Mouse (Mus musculus) heart, adult 2 months (tissue): ENCODE data around the gene Ppp6r1. TPM values are rescaled to one million over a fixed set of nuclear protein-coding genes. Genes with fewer than 3 reads are reported as not detected.
A peak's percentile ranks its signal among the peaks of the same experiment; 100 is the strongest.

ENCODE experiments used
- DNase-seq, 2 experiments: peaks; one replicate each; pipeline ENCODE4 v3.0.0; 2021
- H3K27ac ChIP-seq: fragments of 200-600 bp; 2 replicates; pipeline ENCODE4 v1.8.1; 2022
- H3K27me3 ChIP-seq: fragments of 200-500 bp; 2 replicates; pipeline ENCODE4 v1.6.1; 2012; ENCODE audit warnings: mild to moderate bottlenecking, low read length, inconsistent platforms, mixed read lengths; ENCODE audit not compliant: control insufficient read depth, insufficient read depth
- H3K36me3 ChIP-seq: fragments of 200-500 bp; 2 replicates; pipeline ENCODE4 v1.6.1; 2012; ENCODE audit warnings: low read length, inconsistent platforms; ENCODE audit not compliant: control insufficient read depth, insufficient read depth
- H3K4me1 ChIP-seq: fragments of 200-500 bp; 2 replicates; pipeline ENCODE4 v1.6.1; 2011; ENCODE audit warnings: low read length; ENCODE audit not compliant: control insufficient read depth, insufficient read depth
- H3K4me3 ChIP-seq: fragments of 200-600 bp; 2 replicates; pipeline ENCODE4 v1.8.1; 2022
- H3K79me2 ChIP-seq: fragments of 200-500 bp; replicated peaks from 2 replicates; pipeline ENCODE4 v1.6.1; 2012; ENCODE audit warnings: mild to moderate bottlenecking, inconsistent platforms, low read length, moderate library complexity, mixed read lengths; ENCODE audit not compliant: control insufficient read depth, insufficient read depth
- H3K9ac ChIP-seq: fragments of 200-500 bp; 2 replicates; pipeline ENCODE4 v1.6.1; 2012; ENCODE audit warnings: low read depth, mild to moderate bottlenecking, control low read depth, inconsistent platforms, low read length, mixed read lengths
- CTCF ChIP-seq: fragments of 200-600 bp; IDR thresholded peaks from 2 replicates; pipeline ENCODE4 v1.8.1; 2022; ENCODE audit warnings: antibody characterized with exemption, mild to moderate bottlenecking, moderate library complexity
- EP300 ChIP-seq: fragments of 200-500 bp; IDR thresholded peaks from 2 replicates; pipeline ENCODE4 v1.6.1; 2011; ENCODE audit warnings: low read depth, low read length, control low read depth; ENCODE audit not compliant: insufficient read depth
- POLR2A ChIP-seq: fragments of 200-500 bp; IDR thresholded peaks from 2 replicates; pipeline ENCODE4 v1.6.1; 2011; ENCODE audit warnings: mild to moderate bottlenecking, low read depth, low read length, control low read depth; ENCODE audit not compliant: insufficient read depth
- WGBS: fragments of 180-500 bp; shearing (Covaris S2); methylation state at CpG from one replicate; pipeline ENCODE4 v1.1.7; 2018; 5-methylcytosine and 5-hydroxymethylcytosine counted together
- intact Hi-C: fragments of 180-260 bp; cut with DNase I; formaldehyde crosslinking; loops from one replicate; pipeline ENCODE4 v1.15.1; 2025
- polyA plus RNA-seq: library from polyadenylated mRNA; depleted of rRNA; stranded (reverse); fragments of >200 nt; gene quantifications from 2 replicates; pipeline ENCODE4 v1.2.3, GENCODE M21; 2012
- total RNA-seq, 2 experiments: library from RNA; stranded (reverse); gene quantifications; 2 replicates each; pipeline ENCODE4 v1.2.3; 2021

Ppp6r1 gene
- total and polyA plus RNA-seq, 3 experiments: 67.1 to 71.9 (median 67.6) TPM

DNA sequence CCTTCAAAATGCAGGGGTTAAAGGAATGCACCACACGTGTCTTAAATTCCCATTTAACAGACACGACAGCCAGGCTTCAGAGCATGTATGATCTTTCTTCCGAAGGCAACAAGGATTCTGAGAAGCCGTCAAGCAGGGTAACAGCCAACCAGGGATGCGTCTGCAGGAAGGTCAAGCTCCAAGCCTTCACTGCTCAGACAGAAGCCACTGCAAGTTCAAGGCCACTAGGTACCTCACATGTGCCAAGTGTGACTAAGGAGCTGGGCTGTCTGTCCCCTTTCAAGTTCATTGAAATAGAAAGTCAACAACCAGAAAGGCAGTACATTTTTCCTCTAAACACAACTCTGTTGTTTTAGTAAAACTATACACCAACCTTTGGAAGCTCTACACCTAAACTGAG, 8.1 kb upstream of the Ppp6r1 start:
- Histone ChIP-seq H3K27ac (no peak overlapping the region), H3K4me3 (no peak overlapping the region), H3K4me1 (no peaks in the 10 kb centered on the region), H3K36me3 (no peaks in the 10 kb centered on the region), H3K79me2 (no peaks in the 10 kb centered on the region), H3K27me3 (no peaks in the 10 kb centered on the region), H3K9ac (no peak overlapping the region)
- intact Hi-C loops: loop anchor here (10.0 kb wide), 1 partner anchor 532 kb away; the partner anchor contains the start of gene Leng8
- TF ChIP-seq POLR2A: no peak
- no peak for TF ChIP-seq CTCF
- no peak for TF ChIP-seq EP300
- 95% methylated on average over 5 of the region's 5 CpGs for WGBS
- no peak for DNase-seq

DNA sequence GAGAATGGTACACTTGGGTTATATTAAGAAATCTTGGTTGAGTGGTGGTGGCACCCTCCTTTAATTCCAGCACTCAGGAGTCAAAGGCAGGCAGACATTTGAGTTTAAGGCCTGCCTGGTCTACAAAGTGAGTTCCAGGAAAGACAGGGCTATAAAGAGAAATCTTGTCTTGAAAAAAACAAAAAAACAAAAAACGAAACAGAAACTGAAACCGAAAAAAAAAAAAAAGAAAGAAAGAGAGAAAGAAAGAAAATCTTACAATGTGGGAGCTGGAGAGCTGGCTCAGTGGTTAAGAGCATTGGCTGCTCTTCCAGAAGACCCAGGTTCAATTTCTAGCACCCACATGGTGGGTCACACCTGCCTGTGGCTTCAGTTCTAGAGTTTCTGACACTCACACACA, 4.9 kb upstream of the Ppp6r1 start:
- WGBS: 81% methylated on average over 2 of the region's 2 CpGs
- Histone ChIP-seq H3K4me3 (no peak overlapping the region), H3K9ac (no peak overlapping the region), H3K4me1 (no peaks in the 10 kb centered on the region), H3K79me2 (no peaks in the 10 kb centered on the region), H3K27ac (no peak overlapping the region), H3K27me3 (no peaks in the 10 kb centered on the region), H3K36me3 (no peaks in the 10 kb centered on the region)
- TF ChIP-seq CTCF (no peak), EP300 (no peak), POLR2A (no peak)
- intact Hi-C loops: loop anchor here (10.0 kb wide), 1 partner anchor 529 kb away; the partner anchor contains the start of gene Leng8
- no peak for DNase-seq

- TF ChIP-seq EP300 (no peak), POLR2A (no peak), CTCF (no peak)
- Histone ChIP-seq H3K4me1 (no peaks in the 10 kb centered on the region), H3K79me2 (peaks cover 1% of the 10 kb centered on the region; the same call in 1 of the 2 replicates), H3K36me3 (no peaks in the 10 kb centered on the region), H3K4me3 (no peak overlapping the region), H3K27ac (no peak overlapping the region), H3K9ac (no peak overlapping the region), H3K27me3 (no peaks in the 10 kb centered on the region)
- 76% methylated on average over 8 of the region's 8 CpGs for WGBS
- intact Hi-C loops: loop anchor here (10.0 kb wide), 1 partner anchor 528 kb away; the partner anchor contains the start of gene Leng8
- no peak for DNase-seq
Observed at GRCm38 (mm10) chr7:4663179-4663578, 4.4 kb upstream of the Ppp6r1 start.

DNA sequence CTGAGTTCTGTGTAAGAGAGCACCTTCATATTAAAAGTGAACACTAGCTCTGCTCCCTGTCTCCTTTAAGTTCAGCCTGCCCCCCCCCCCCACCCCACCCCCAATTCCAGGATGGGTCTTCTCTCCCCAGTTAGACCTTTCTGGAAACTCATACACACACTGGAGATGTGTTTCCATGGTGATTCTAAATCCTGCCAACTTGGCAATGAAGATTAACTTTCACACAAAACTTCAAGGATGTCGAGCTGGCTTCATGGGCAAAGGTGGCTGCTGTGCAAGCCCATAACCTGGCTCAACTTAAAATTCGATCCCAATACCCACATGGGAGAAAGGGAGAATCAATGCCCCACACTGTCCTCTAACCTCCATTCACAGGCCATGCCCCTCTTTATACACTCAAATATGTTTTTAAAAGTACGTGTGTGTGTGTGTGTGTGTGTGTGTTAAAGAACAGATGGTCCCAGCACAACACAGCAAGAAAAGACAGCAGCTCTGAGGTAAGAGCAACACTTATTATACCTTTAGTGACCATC, 1.2 kb upstream of the Ppp6r1 start:
- no peak for DNase-seq
- WGBS: 67% methylated on average over 3 of the region's 3 CpGs
- peaks cover 1% of the 10 kb centered on the region for H3K79me2 ChIP-seq
- peaks cover 16% of the 10 kb centered on the region; the same call in 1 of the 2 replicates for H3K36me3 ChIP-seq
- intact Hi-C loops: loop anchor here (1.0 to 10.0 kb wide), 7 partner anchors 25 to 1485 kb away; partner anchors contain the start of genes Fiz1, Gm44973, Hspbp1 and Leng8
- TF ChIP-seq CTCF (no peak), EP300 (no peak), POLR2A (no peak)
- H3K9ac ChIP-seq: no peak overlapping the region
- H3K4me1 ChIP-seq: peaks cover 11% of the 10 kb centered on the region
- H3K27ac ChIP-seq: peak overlapping the region; percentile 98
- H3K4me3 ChIP-seq: peak overlapping the region; percentile 91; the same call in 1 of the 2 replicates
- no peaks in the 10 kb centered on the region for H3K27me3 ChIP-seq

DNA sequence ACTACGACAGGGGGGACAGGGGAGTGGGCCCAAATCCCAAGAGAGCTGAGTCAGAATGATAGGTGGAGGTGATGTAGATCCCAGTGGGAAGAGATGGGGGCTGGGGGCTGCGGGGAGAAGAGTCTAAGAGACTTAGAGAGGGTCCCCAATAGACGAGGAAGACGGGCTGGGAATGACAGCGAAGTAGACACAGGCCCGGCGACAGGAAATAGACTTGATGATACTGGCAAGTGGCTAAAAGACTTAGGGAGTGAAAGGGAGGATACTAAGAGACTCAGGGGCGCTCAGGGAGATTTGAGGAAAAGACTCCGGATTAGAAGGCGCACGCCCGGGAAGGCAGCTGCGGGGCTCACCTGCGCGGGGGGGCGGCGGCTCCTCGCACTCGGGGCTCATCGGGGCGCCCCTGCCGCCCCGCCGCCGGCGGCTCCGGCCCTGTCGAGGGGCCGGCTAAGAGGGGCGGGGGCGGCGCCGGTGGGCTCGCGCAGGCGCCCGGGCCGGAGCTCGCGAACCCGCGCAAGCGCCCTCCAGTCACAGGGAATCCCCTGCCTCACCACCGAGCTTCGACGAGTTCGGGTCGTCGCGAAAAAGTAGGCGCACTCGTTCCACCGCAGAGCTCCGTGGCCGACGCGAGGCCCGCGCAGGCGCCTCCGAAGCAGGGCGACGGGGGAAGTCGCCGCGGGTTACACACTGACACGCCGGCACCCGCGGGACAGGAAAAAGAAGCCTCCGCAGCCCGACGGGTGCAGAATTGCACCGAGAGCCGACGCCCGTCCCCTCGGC, 501 bp downstream of the Ppp6r1 start:
- TF ChIP-seq POLR2A: no peak
- TF ChIP-seq EP300: no peak
- no peak for TF ChIP-seq CTCF
- H3K79me2 ChIP-seq: peaks cover 7% of the 10 kb centered on the region
- peaks cover 20% of the 10 kb centered on the region for H3K4me1 ChIP-seq
- H3K36me3 ChIP-seq: peaks cover 22% of the 10 kb centered on the region
- peak overlapping the region; percentile 91 for H3K4me3 ChIP-seq
- WGBS: under 1% methylated on average over 78 of the region's 78 CpGs
- DNase-seq: peak in 1 of 2 experiments; percentile 13
- no peaks in the 10 kb centered on the region for H3K27me3 ChIP-seq
- intact Hi-C loops: loop anchor here (2.0 to 10.0 kb wide), 5 partner anchors 26 to 1486 kb away; partner anchors contain the start of genes Fiz1, Gm44973, Hspbp1 and Rpl28
- peak overlapping the region; percentile 98 for H3K27ac ChIP-seq
- H3K9ac ChIP-seq: peak overlapping the region; percentile 82
